Mouse (Mus musculus) T-cell, adult 66 days (primary cell): Measurements from ENCODE around the gene Arhgap28. TPM values are rescaled to one million over a fixed set of nuclear protein-coding genes. Genes with fewer than 3 reads are reported as not detected.

Experiments used
- total RNA-seq, 2 experiments: library from RNA; stranded (reverse); gene quantifications; 3 replicates in 1 of 2; 4 replicates in 1 of 2; pipeline ENCODE4 v1.2.4; 2023

Arhgap28 gene
- total RNA-seq: not detected

GRCm38 (mm10) chr17:68003741-68004560, at the start of gene Arhgap28:
Gene Arhgap28 (minus strand): TSS chr17:68004120.

